Comparison of ENCODE assay signal across 15 mouse cellular contexts in genomic region chr1:168309101-168309521, GRCm38 (mm10).
DNase-seq lines count a peak whose midpoint lies in the region; ATAC-seq and TF ChIP-seq lines count a peak whose summit lies in the region.
"Had no signal": no experiment of that assay in that cellular context is flagged by ENCODE, and none has a peak within 500 bp of the region (broad histone marks: within the 10 kb centered on the region; RNA-seq: fewer than 3 reads in every experiment).

No protein-coding gene starts in this region.

- H3K27me3 ChIP-seq in heart, embryonic 10.5 days (ENCODE audit: insufficient read depth, poor library complexity, severe bottlenecking), result no peaks in the 10 kb centered on the region
- H3K27me3 ChIP-seq in forebrain, postnatal 0 days (ENCODE audit: insufficient read depth, low read length), result no peaks in the 10 kb centered on the region
- H3K27me3 ChIP-seq in liver, embryonic 16.5 days (ENCODE audit: control insufficient read depth, insufficient read depth, low read depth, low read length), result no peaks in the 10 kb centered on the region
- H3K27me3 ChIP-seq: kidney, embryonic 15.5 days; stomach, embryonic 15.5 days had no signal

- peak; percentile 55 for ATAC-seq in forebrain, postnatal 0 days
- ATAC-seq in liver, embryonic 16.5 days (ENCODE audit: low read depth), result 0 out of 2 replicates have a peak, but pooled peaks have one; percentile 12
- ATAC-seq in activated CD4-positive, CD25-positive, alpha-beta regulatory T cell, adult 4 months, result no peak
- ATAC-seq: lung, postnatal 0 days had no signal

- no peak overlapping the region for H3K4me3 ChIP-seq in heart, embryonic 10.5 days
- no peak overlapping the region for H3K4me3 ChIP-seq in forebrain, postnatal 0 days (ENCODE audit: low read depth, low read length)
- H3K4me3 ChIP-seq in liver, embryonic 16.5 days (ENCODE audit: low read depth, low read length), result no peak overlapping the region
- H3K4me3 ChIP-seq: erythroblast, embryonic 14.5 days; kidney, embryonic 15.5 days; limb, embryonic 10.5 days; stomach, embryonic 15.5 days had no signal

- no peak overlapping the region for H3K9ac ChIP-seq in forebrain, postnatal 0 days
- peak overlapping the region; percentile 1; the same call in 1 of the 2 replicates for H3K9ac ChIP-seq in liver, embryonic 16.5 days (ENCODE audit: low read depth, low read length)
- H3K9ac ChIP-seq: kidney, embryonic 15.5 days; stomach, embryonic 15.5 days had no signal

- no peak for DNase-seq in heart, embryonic 10.5 days (ENCODE audit: low spot score)
- DNase-seq in heart, postnatal 36 days, result no peak
- peak; percentile 48 for DNase-seq in brain, adult 2 months (ENCODE audit: low read depth, low spot score)
- DNase-seq in forebrain, postnatal 0 days, result no peak
- no peak for DNase-seq in left cerebral cortex, adult 18-20 months (ENCODE audit: low spot score in 2 of 2)
- DNase-seq in embryo, embryonic 10.5 days (ENCODE audit: low spot score), result no peak
- DNase-seq: right cerebral cortex, postnatal 14 days; thymus, postnatal 4 days had no signal

- no peaks in the 10 kb centered on the region for H3K9me3 ChIP-seq in heart, embryonic 10.5 days
- no peaks in the 10 kb centered on the region for H3K9me3 ChIP-seq in forebrain, postnatal 0 days (ENCODE audit: low read length)
- H3K9me3 ChIP-seq in liver, embryonic 16.5 days (replicated peaks; ENCODE audit: control insufficient read depth, low read length), result no peaks in the 10 kb centered on the region
- H3K9me3 ChIP-seq: kidney, embryonic 15.5 days; limb, embryonic 10.5 days; stomach, embryonic 15.5 days had no signal

- TF ChIP-seq CTCF in forebrain, postnatal 0 days (IDR thresholded peaks at IDR 0.05; ENCODE audit: low read depth), result no peak

- H3K27ac ChIP-seq in heart, embryonic 10.5 days, result peak overlapping the region; percentile 69
- no peak overlapping the region for H3K27ac ChIP-seq in forebrain, postnatal 0 days (ENCODE audit: low read depth, low read length)
- H3K27ac ChIP-seq in liver, embryonic 16.5 days (ENCODE audit: low read length), result 0 out of 2 replicates have a peak overlapping the region, but pooled peaks have one; percentile 20
- H3K27ac ChIP-seq: kidney, embryonic 15.5 days; limb, embryonic 10.5 days; stomach, embryonic 15.5 days had no signal

- H3K36me3 ChIP-seq in heart, embryonic 10.5 days, result 0 out of 2 replicates have a peak, but pooled peaks cover 4% of the 10 kb centered on the region
- no peaks in the 10 kb centered on the region for H3K36me3 ChIP-seq in forebrain, postnatal 0 days (ENCODE audit: insufficient read depth)
- H3K36me3 ChIP-seq in liver, embryonic 16.5 days (ENCODE audit: control insufficient read depth, insufficient read depth), result no peaks in the 10 kb centered on the region
- H3K36me3 ChIP-seq: stomach, embryonic 15.5 days had no signal

- intact Hi-C loops in heart, postnatal 36 days (cut with DNase I), result no loop called here

- peaks cover 70% of the 10 kb centered on the region for H3K4me1 ChIP-seq in heart, embryonic 10.5 days
- peaks cover 15% of the 10 kb centered on the region for H3K4me1 ChIP-seq in forebrain, postnatal 0 days (ENCODE audit: insufficient read depth)
- peaks cover 53% of the 10 kb centered on the region for H3K4me1 ChIP-seq in liver, embryonic 16.5 days (ENCODE audit: control insufficient read depth, low read depth, low read length)
- H3K4me1 ChIP-seq: stomach, embryonic 15.5 days had no signal

- 71% methylated on average over 8 of the region's 8 CpGs for WGBS in heart, embryonic 10.5 days
- WGBS in forebrain, postnatal 0 days, result 51% methylated on average over 8 of the region's 8 CpGs
- 34% methylated on average over 8 of the region's 8 CpGs for WGBS in liver, embryonic 16.5 days (ENCODE audit: insufficient replicate concordance)

- H3K4me2 ChIP-seq in forebrain, postnatal 0 days (ENCODE audit: low read depth), result no peak overlapping the region
- peak overlapping the region; percentile 18; the same call in 1 of the 2 replicates for H3K4me2 ChIP-seq in liver, embryonic 16.5 days (ENCODE audit: low read depth, low read length)
- H3K4me2 ChIP-seq: kidney, embryonic 15.5 days; stomach, embryonic 15.5 days had no signal
